Mouse (Mus musculus) stomach, postnatal 0 days (tissue): Measurements from ENCODE around the gene Crtc3.

Experiments used
- CTCF ChIP-seq: IDR thresholded peaks from 2 replicates; pipeline ENCODE4 v1.5.1; 2016; ENCODE audit warnings: antibody characterized with exemption, low read depth, mild to moderate bottlenecking, moderate library complexity
- EP300 ChIP-seq: optimal IDR thresholded peaks from 2 replicates; pipeline ENCODE3; 2016; ENCODE audit warnings: antibody characterized with exemption

DNA sequence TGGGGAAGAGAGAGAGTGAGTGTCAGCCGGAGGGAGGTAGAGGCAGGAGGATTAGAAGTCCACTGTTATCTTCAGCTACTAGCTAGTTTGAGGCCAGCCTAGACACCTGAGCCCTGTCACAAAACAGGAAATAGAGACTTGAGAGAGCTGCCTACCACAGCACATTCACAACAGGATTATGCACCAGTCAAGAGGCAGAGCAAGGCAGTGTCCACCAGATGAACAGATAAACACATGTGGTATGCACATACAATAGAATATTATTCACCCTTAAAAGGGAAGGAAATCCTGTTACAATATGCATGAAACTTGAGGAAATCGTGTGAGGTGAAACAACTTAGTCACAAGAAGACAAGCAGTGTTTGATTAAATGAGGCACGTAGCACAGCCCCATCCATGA is 16.4 kb downstream of the Crtc3 start:
- TF ChIP-seq CTCF (no peak), EP300 (no peak)
